Mouse (Mus musculus): ENCODE data around the gene Spock3. TPM values are rescaled to one million over a fixed set of nuclear protein-coding genes. Genes with fewer than 3 reads are reported as not detected.

Gene Spock3
- polyA plus RNA-seq, 1 experiment from 2014 or later: 13.9 TPM

GRCm38 (mm10) chr8:63165326-63165725 is 214.5 kb downstream of the Spock3 start:
- H3K4me3 ChIP-seq (replicated peaks): no peak overlapping the region
- no peak overlapping the region for H3K27ac ChIP-seq
- no peaks in the 10 kb centered on the region for H3K4me1 ChIP-seq (replicated peaks)
- H3K27me3 ChIP-seq (replicated peaks): no peaks in the 10 kb centered on the region
- no peak overlapping the region for H3K4me2 ChIP-seq (replicated peaks)
- H3K9ac ChIP-seq: no peak overlapping the region
- no peaks in the 10 kb centered on the region for H3K36me3 ChIP-seq
- no peak for ATAC-seq
- no peaks in the 10 kb centered on the region for H3K9me3 ChIP-seq

DNA sequence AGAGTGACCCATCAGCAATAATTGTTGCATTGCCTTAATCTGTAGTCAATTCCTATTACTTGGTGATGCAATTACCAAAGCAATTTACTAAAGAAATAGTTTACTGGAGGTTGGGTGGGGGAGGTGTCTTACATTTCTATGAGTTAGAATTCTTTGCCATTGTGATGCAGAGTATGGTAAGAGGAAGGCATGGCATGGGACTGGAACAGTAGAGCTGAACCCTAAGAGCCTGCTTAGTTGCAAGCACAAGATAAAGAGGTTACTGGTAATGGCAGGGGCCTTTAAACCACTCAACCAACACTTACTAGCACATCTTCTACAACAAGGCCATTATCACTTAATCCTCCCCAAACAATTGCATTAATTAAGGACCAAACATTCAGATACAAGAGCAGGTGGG is 219.1 kb downstream of the Spock3 start:
- no peak for ATAC-seq
- H3K27me3 ChIP-seq (replicated peaks): no peaks in the 10 kb centered on the region
- H3K4me1 ChIP-seq (replicated peaks): no peaks in the 10 kb centered on the region

GRCm38 (mm10) chr8:63181272-63181671 is 230.5 kb downstream of the Spock3 start:
- H3K4me2 ChIP-seq (replicated peaks): no peak overlapping the region
- H3K36me3 ChIP-seq: no peaks in the 10 kb centered on the region
- H3K4me3 ChIP-seq (replicated peaks): no peak overlapping the region
- H3K9me3 ChIP-seq: no peaks in the 10 kb centered on the region
- no peak overlapping the region for H3K27ac ChIP-seq
- H3K4me1 ChIP-seq (replicated peaks): no peaks in the 10 kb centered on the region
- ATAC-seq: no peak
- H3K27me3 ChIP-seq (replicated peaks): no peaks in the 10 kb centered on the region
- WGBS: 86% methylated on average over 1 of the region's 1 CpGs
- H3K9ac ChIP-seq: no peak overlapping the region

More for the DNA sequence above, 219.1 kb downstream of the Spock3 start:
- Histone ChIP-seq H3K9ac (no peak overlapping the region), H3K9me3 (no peaks in the 10 kb centered on the region), H3K27ac (no peak overlapping the region), H3K4me2 (replicated peaks) (no peak overlapping the region), H3K4me3 (replicated peaks) (no peak overlapping the region), H3K36me3 (no peaks in the 10 kb centered on the region)

DNA sequence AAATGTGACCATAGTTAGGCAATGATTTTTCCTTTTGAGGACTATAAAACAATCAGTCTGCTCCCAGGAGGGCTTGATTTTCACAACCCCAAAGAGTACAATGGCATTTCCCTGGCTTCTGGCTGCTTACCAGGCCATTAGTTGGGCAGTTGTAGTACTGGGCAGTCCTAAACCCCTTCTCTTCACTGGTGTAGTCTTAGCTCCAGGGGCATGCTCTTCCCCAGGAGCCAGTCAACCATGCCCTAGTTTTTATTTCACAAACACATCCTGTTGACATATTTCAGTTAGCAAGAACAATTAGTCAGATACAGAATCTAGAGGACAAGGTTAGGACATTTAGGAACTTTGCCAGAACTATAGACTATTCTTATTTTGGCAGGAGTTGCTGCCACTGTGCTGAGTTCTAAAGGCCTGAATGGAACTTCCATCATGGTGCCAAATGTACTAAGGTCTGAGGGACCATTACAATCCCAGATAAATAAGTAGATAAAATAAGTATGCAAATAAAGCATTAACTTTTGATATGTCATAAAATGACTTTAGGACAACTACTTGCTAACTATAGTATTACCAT is 308.1 kb downstream of the Spock3 start:
- no peaks in the 10 kb centered on the region for H3K27me3 ChIP-seq (replicated peaks)
- H3K9ac ChIP-seq: no peak overlapping the region
- H3K4me3 ChIP-seq (replicated peaks): no peak overlapping the region
- no peaks in the 10 kb centered on the region for H3K36me3 ChIP-seq
- no peak overlapping the region for H3K27ac ChIP-seq
- no peak overlapping the region for H3K4me2 ChIP-seq (replicated peaks)
- ATAC-seq: no peak
- no peaks in the 10 kb centered on the region for H3K9me3 ChIP-seq
- H3K4me1 ChIP-seq (replicated peaks): no peaks in the 10 kb centered on the region

DNA sequence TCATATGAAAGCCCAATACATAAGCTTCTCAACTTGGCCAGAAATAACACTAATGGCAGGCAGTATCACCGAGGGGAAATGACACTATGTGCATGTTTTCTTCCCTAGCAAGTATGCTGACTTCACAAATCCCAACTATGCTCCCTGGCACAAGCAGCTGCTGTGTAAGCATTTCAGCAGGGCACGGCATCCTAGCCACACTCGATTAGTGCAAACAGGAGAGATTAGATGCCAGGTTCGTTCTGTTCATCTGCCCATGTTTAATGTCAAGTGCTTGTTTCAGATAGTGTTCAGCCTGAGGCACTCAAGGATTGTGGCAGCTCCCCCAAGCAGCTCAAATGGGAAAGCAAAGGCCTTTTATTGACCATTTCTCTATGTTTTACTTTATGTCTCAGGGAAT is 311.7 kb downstream of the Spock3 start:
- H3K9me3 ChIP-seq: no peaks in the 10 kb centered on the region
- H3K4me2 ChIP-seq (replicated peaks): no peak overlapping the region
- no peak overlapping the region for H3K4me3 ChIP-seq (replicated peaks)
- no peak for ATAC-seq
- WGBS: 74% methylated on average over 4 of the region's 4 CpGs
- H3K36me3 ChIP-seq: no peaks in the 10 kb centered on the region
- no peak overlapping the region for H3K27ac ChIP-seq
- no peaks in the 10 kb centered on the region for H3K27me3 ChIP-seq (replicated peaks)
- no peaks in the 10 kb centered on the region for H3K4me1 ChIP-seq (replicated peaks)
- no peak overlapping the region for H3K9ac ChIP-seq

DNA sequence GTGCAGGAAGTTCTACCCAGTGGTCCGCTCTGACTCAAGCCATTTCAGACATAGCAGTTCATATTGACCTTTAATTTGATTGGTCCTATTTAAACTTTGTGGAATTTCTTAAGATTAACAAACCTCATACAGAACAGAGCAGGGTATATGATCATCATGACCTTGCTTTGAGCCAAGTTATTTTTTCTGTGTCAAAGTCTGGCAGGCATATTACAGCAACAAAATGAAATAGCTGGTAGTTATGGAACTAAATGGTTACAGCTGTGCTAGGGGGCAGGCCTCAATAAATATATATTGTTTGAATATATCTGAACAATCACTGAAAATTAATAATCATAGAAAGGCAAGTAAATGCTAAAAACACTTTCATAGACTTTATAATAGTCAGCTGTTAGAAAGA is 384.6 kb downstream of the Spock3 start:
- Histone ChIP-seq H3K9me3 (no peaks in the 10 kb centered on the region), H3K27me3 (replicated peaks) (no peaks in the 10 kb centered on the region), H3K4me3 (replicated peaks) (no peak overlapping the region), H3K4me2 (replicated peaks) (no peak overlapping the region), H3K27ac (no peak overlapping the region), H3K4me1 (replicated peaks) (no peaks in the 10 kb centered on the region), H3K9ac (no peak overlapping the region), H3K36me3 (no peaks in the 10 kb centered on the region)
- 91% methylated on average over 1 of the region's 1 CpGs for WGBS
- no peak for ATAC-seq

DNA sequence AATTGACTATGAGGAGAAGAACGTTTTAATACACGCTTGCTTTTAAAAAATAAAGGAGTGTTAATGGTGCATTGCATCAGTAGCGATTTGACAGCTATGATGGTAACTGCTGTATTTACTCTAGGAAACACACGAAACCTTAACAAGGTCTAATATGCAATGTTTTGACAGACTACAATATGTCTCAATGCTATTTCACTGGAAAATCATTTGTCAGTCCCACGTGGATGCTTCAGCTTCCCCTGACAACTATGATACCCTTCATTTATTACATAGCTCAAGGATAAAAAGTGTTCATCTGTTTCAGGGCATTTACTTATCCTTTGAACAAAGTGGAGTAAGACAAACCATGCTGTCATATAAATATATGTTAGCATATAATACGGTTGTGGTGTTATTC is 417.8 kb downstream of the Spock3 start:
- Histone ChIP-seq H3K4me2 (replicated peaks) (no peak overlapping the region), H3K27ac (no peak overlapping the region), H3K4me1 (replicated peaks) (no peaks in the 10 kb centered on the region), H3K27me3 (replicated peaks) (no peaks in the 10 kb centered on the region), H3K36me3 (no peaks in the 10 kb centered on the region), H3K9me3 (no peaks in the 10 kb centered on the region), H3K9ac (no peak overlapping the region), H3K4me3 (replicated peaks) (no peak overlapping the region)
- ATAC-seq: no peak
- WGBS: 73% methylated on average over 6 of the region's 6 CpGs

DNA sequence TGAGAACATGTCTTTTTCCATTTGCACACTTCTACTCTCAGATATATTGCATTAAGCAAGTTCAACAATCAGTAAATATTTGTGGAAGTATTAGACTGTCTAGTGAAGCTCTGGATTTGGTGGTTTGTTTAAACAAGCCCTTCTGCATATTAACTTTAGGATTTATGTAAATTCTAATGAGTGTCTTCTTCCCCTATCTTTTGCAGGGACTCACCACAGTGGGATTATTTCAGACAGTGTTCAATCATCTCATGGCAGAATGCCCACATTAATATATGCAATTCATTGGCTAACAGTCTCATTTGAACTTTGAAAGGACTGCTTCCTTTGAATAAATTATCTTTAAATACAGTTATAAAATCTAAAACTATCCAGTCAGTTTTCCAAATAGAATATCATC is 446.9 kb downstream of the Spock3 start:
- no peaks in the 10 kb centered on the region for H3K4me1 ChIP-seq (replicated peaks)
- no peaks in the 10 kb centered on the region for H3K27me3 ChIP-seq (replicated peaks)
- ATAC-seq: no peak
- H3K9ac ChIP-seq: no peak overlapping the region
- no peak overlapping the region for H3K27ac ChIP-seq
- H3K9me3 ChIP-seq: no peaks in the 10 kb centered on the region
- H3K4me2 ChIP-seq (replicated peaks): no peak overlapping the region
- no peaks in the 10 kb centered on the region for H3K36me3 ChIP-seq
- H3K4me3 ChIP-seq (replicated peaks): no peak overlapping the region

Measured in intestine, embryonic 15.5 days (tissue).